Mouse (Mus musculus): ENCODE results near the gene Fam196b.

- TF ChIP-seq CTCF (conservative IDR thresholded peaks at IDR 0.05; ENCODE audit: insufficient read depth, insufficient read length, low read depth, low read length) (no peak), POLR2A (IDR thresholded peaks at IDR 0.05; ENCODE audit: low read depth, low read length) (no peak)
These were observed 92.2 kb downstream of the Fam196b start for GRCm38 (mm10) chr11:34406850-34407249.
